7 mouse cellular contexts compared by ENCODE assay signal in genomic region chr5:30343107-30343506, GRCm38 (mm10).
DNase-seq lines count a peak whose midpoint lies in the region; ATAC-seq and TF ChIP-seq lines count a peak whose summit lies in the region.

No protein-coding gene starts in this region.

- peak; percentile 20 for DNase-seq in Patski (ENCODE audit: low read depth, low spot score)
- peak; percentile 80 to 81 for DNase-seq in cerebellum, adult 18-20 months
- DNase-seq in left cerebral cortex, adult 8-10 months (ENCODE audit: low spot score in 2 of 2) = peak; percentile 41 to 86
- peak; percentile 76 for DNase-seq in right cerebral cortex, postnatal 25 days

- CTCF ChIA-PET in Patski (lab: Charles Lee) = interaction anchor here (0.9 to 9.1 kb wide), 17 partner anchors 14 to 172 kb away, joined by 3 to 66 read pairs (median 5); no protein-coding TSS in a partner anchor

- ATAC-seq in Patski = peak; percentile 70
- peak; percentile 86 for ATAC-seq in frontal cortex, adult (ENCODE audit: low TSS enrichment)
- ATAC-seq in inflammation-experienced regulatory T-cells, adult 6 months = peak; percentile 70
- ATAC-seq in megakaryocyte, adult 5-6 weeks (ENCODE audit: poor library complexity, severe bottlenecking) = peak; percentile 63

- POLR2A ChIA-PET in Patski (lab: Charles Lee) = interaction anchor here (0.6 kb wide), 1 partner anchor 74 kb away, joined by 3 read pairs; no protein-coding TSS in a partner anchor

- no peaks in the 10 kb centered on the region for H3K27me3 ChIP-seq in Patski

- peak; percentile 98 for TF ChIP-seq CTCF in Patski (IDR thresholded peaks at IDR 0.05)

- in situ Hi-C loops in Patski (cut with MboI; ENCODE audit: low pct_unique_long_range_greater_than_20kb) = no loop called here

Comparison
In these comparisons a context has a peak if more than half of its experiments do, and no peak if none do; other contexts are left out.
1. Peak in every context shown above with its lines: DNase-seq and ATAC-seq.
2. DNase-seq: peak in every context shown above with its lines; median percentile 80 in cerebellum, adult 18-20 months; 76 in right cerebral cortex, postnatal 25 days; 64 in left cerebral cortex, adult 8-10 months; 20 in Patski.